Mouse (Mus musculus): ENCODE measurements around the gene Mbnl1. TPM values are rescaled to one million over a fixed set of nuclear protein-coding genes. Genes with fewer than 3 reads are reported as not detected.
"Not testable (repeated sequence)": the region's sequence is repeated elsewhere in the genome, so short reads cannot be mapped to it uniquely, and the experiment has no call there.

Mbnl1 gene
- polyA plus RNA-seq, 1 experiment from 2014 or later: 68.8 TPM

GRCm38 (mm10) chr3:60481740-60482399, 9.2 kb downstream of the Mbnl1 start:
- Histone ChIP-seq H3K9me3 (replicated peaks; ENCODE audit: control insufficient read depth, low read length) (no peaks in the 10 kb centered on the region), H3K27ac (replicated peaks; ENCODE audit: low read depth, low read length) (no peak overlapping the region), H3K4me2 (ENCODE audit: low read depth, low read length) (no peak overlapping the region), H3K4me1 (ENCODE audit: control insufficient read depth, insufficient read depth, low read length) (no peaks in the 10 kb centered on the region), H3K27me3 (ENCODE audit: control insufficient read depth, insufficient read depth, low read length) (no peaks in the 10 kb centered on the region), H3K9ac (replicated peaks; ENCODE audit: low read length) (no peak overlapping the region), H3K4me3 (ENCODE audit: low read depth, low read length) (no peak overlapping the region), H3K36me3 (replicated peaks; ENCODE audit: control insufficient read depth, insufficient read depth, low read depth, low read length) (no peaks in the 10 kb centered on the region)
- DNase-seq (ENCODE audit: low spot score) (no peak), ATAC-seq (replicated peaks; ENCODE audit: insufficient number of reproducible peaks, low FRiP score, low TSS enrichment, low read depth) (no peak)
- 85% methylated on average over 2 of the region's 2 CpGs for WGBS

- Histone ChIP-seq H3K9me3 (replicated peaks; ENCODE audit: control insufficient read depth, low read length) (no peaks in the 10 kb centered on the region), H3K27ac (replicated peaks; ENCODE audit: low read depth, low read length) (no peak overlapping the region), H3K36me3 (replicated peaks; ENCODE audit: control insufficient read depth, insufficient read depth, low read depth, low read length) (no peaks in the 10 kb centered on the region), H3K9ac (replicated peaks; ENCODE audit: low read length) (no peak overlapping the region), H3K27me3 (ENCODE audit: control insufficient read depth, insufficient read depth, low read length) (no peaks in the 10 kb centered on the region), H3K4me2 (ENCODE audit: low read depth, low read length) (no peak overlapping the region), H3K4me1 (ENCODE audit: control insufficient read depth, insufficient read depth, low read length) (no peaks in the 10 kb centered on the region), H3K4me3 (ENCODE audit: low read depth, low read length) (no peak overlapping the region)
- ATAC-seq (replicated peaks; ENCODE audit: insufficient number of reproducible peaks, low FRiP score, low TSS enrichment, low read depth): no peak
- no peak for DNase-seq (ENCODE audit: low spot score)
Measured at GRCm38 (mm10) chr3:60483305-60483704, 10.7 kb downstream of the Mbnl1 start.

- H3K36me3 ChIP-seq (replicated peaks; ENCODE audit: control insufficient read depth, insufficient read depth, low read depth, low read length): no peaks in the 10 kb centered on the region
- H3K4me1 ChIP-seq (ENCODE audit: control insufficient read depth, insufficient read depth, low read length): no peaks in the 10 kb centered on the region
- DNase-seq (ENCODE audit: low spot score): no peak
- 84% methylated on average over 4 of the region's 4 CpGs for WGBS
- H3K9me3 ChIP-seq (replicated peaks; ENCODE audit: control insufficient read depth, low read length): no peaks in the 10 kb centered on the region
- no peak overlapping the region for H3K4me3 ChIP-seq (ENCODE audit: low read depth, low read length)
- H3K9ac ChIP-seq (replicated peaks; ENCODE audit: low read length): no peak overlapping the region
- ATAC-seq (replicated peaks; ENCODE audit: insufficient number of reproducible peaks, low FRiP score, low TSS enrichment, low read depth): no peak
- H3K4me2 ChIP-seq (ENCODE audit: low read depth, low read length): no peak overlapping the region
- H3K27me3 ChIP-seq (ENCODE audit: control insufficient read depth, insufficient read depth, low read length): no peaks in the 10 kb centered on the region
- no peak overlapping the region for H3K27ac ChIP-seq (replicated peaks; ENCODE audit: low read depth, low read length)
Measured at GRCm38 (mm10) chr3:60485987-60486712, 13.5 kb downstream of the Mbnl1 start.

GRCm38 (mm10) chr3:60486713-60487170, 14.1 kb downstream of the Mbnl1 start:
- Histone ChIP-seq H3K4me3 (ENCODE audit: low read depth, low read length) (no peak overlapping the region), H3K36me3 (replicated peaks; ENCODE audit: control insufficient read depth, insufficient read depth, low read depth, low read length) (no peaks in the 10 kb centered on the region), H3K9me3 (replicated peaks; ENCODE audit: control insufficient read depth, low read length) (no peaks in the 10 kb centered on the region), H3K9ac (replicated peaks; ENCODE audit: low read length) (no peak overlapping the region), H3K27me3 (ENCODE audit: control insufficient read depth, insufficient read depth, low read length) (no peaks in the 10 kb centered on the region), H3K27ac (replicated peaks; ENCODE audit: low read depth, low read length) (no peak overlapping the region), H3K4me1 (ENCODE audit: control insufficient read depth, insufficient read depth, low read length) (no peaks in the 10 kb centered on the region), H3K4me2 (ENCODE audit: low read depth, low read length) (no peak overlapping the region)
- no peak for ATAC-seq (replicated peaks; ENCODE audit: insufficient number of reproducible peaks, low FRiP score, low TSS enrichment, low read depth)
- DNase-seq (ENCODE audit: low spot score): no peak
- 80% methylated on average over 3 of the region's 3 CpGs for whole genome bisulfite sequencing

GRCm38 (mm10) chr3:60489509-60489908, 16.9 kb downstream of the Mbnl1 start:
- WGBS: 96% methylated on average over 6 of the region's 6 CpGs
- no peaks in the 10 kb centered on the region for H3K36me3 ChIP-seq (replicated peaks; ENCODE audit: control insufficient read depth, insufficient read depth, low read depth, low read length)
- H3K4me1 ChIP-seq (ENCODE audit: control insufficient read depth, insufficient read depth, low read length): no peaks in the 10 kb centered on the region
- H3K27me3 ChIP-seq (ENCODE audit: control insufficient read depth, insufficient read depth, low read length): no peaks in the 10 kb centered on the region
- DNase-seq (ENCODE audit: low spot score): no peak
- no peak overlapping the region for H3K4me3 ChIP-seq (ENCODE audit: low read depth, low read length)
- no peak for ATAC-seq (replicated peaks; ENCODE audit: insufficient number of reproducible peaks, low FRiP score, low TSS enrichment, low read depth)
- H3K4me2 ChIP-seq (ENCODE audit: low read depth, low read length): no peak overlapping the region
- H3K9me3 ChIP-seq (replicated peaks; ENCODE audit: control insufficient read depth, low read length): no peaks in the 10 kb centered on the region
- no peak overlapping the region for H3K9ac ChIP-seq (replicated peaks; ENCODE audit: low read length)
- H3K27ac ChIP-seq (replicated peaks; ENCODE audit: low read depth, low read length): no peak overlapping the region

GRCm38 (mm10) chr3:60494774-60495535, 22.3 kb downstream of the Mbnl1 start:
- not testable (repeated sequence) for H3K9me3 ChIP-seq (replicated peaks; ENCODE audit: control insufficient read depth, low read length); DNase-seq (ENCODE audit: low spot score); H3K27me3 ChIP-seq (ENCODE audit: control insufficient read depth, insufficient read depth, low read length); H3K4me2 ChIP-seq (ENCODE audit: low read depth, low read length); H3K4me3 ChIP-seq (ENCODE audit: low read depth, low read length); H3K36me3 ChIP-seq (replicated peaks; ENCODE audit: control insufficient read depth, insufficient read depth, low read depth, low read length); ATAC-seq (replicated peaks; ENCODE audit: insufficient number of reproducible peaks, low FRiP score, low TSS enrichment, low read depth); H3K27ac ChIP-seq (replicated peaks; ENCODE audit: low read depth, low read length); H3K4me1 ChIP-seq (ENCODE audit: control insufficient read depth, insufficient read depth, low read length); H3K9ac ChIP-seq (replicated peaks; ENCODE audit: low read length)
- WGBS: 65% methylated on average over 8 of the region's 16 CpGs

GRCm38 (mm10) chr3:60496197-60496596, 23.6 kb downstream of the Mbnl1 start:
- no peak for ATAC-seq (replicated peaks; ENCODE audit: insufficient number of reproducible peaks, low FRiP score, low TSS enrichment, low read depth)
- H3K9me3 ChIP-seq (replicated peaks; ENCODE audit: control insufficient read depth, low read length): no peaks in the 10 kb centered on the region
- DNase-seq (ENCODE audit: low spot score): no peak
- H3K9ac ChIP-seq (replicated peaks; ENCODE audit: low read length): no peak overlapping the region
- no peaks in the 10 kb centered on the region for H3K4me1 ChIP-seq (ENCODE audit: control insufficient read depth, insufficient read depth, low read length)
- H3K4me2 ChIP-seq (ENCODE audit: low read depth, low read length): no peak overlapping the region
- H3K4me3 ChIP-seq (ENCODE audit: low read depth, low read length): no peak overlapping the region
- 70% methylated on average over 5 of the region's 5 CpGs for WGBS
- no peaks in the 10 kb centered on the region for H3K27me3 ChIP-seq (ENCODE audit: control insufficient read depth, insufficient read depth, low read length)
- no peak overlapping the region for H3K27ac ChIP-seq (replicated peaks; ENCODE audit: low read depth, low read length)
- H3K36me3 ChIP-seq (replicated peaks; ENCODE audit: control insufficient read depth, insufficient read depth, low read depth, low read length): no peaks in the 10 kb centered on the region

GRCm38 (mm10) chr3:60498151-60498550, 25.5 kb downstream of the Mbnl1 start:
- no peak overlapping the region for H3K4me2 ChIP-seq (ENCODE audit: low read depth, low read length)
- DNase-seq (ENCODE audit: low spot score) (no peak), ATAC-seq (replicated peaks; ENCODE audit: insufficient number of reproducible peaks, low FRiP score, low TSS enrichment, low read depth) (no peak)
- 90% methylated on average over 2 of the region's 2 CpGs for WGBS
- no peaks in the 10 kb centered on the region for H3K4me1 ChIP-seq (ENCODE audit: control insufficient read depth, insufficient read depth, low read length)
- H3K9ac ChIP-seq (replicated peaks; ENCODE audit: low read length): no peak overlapping the region
- H3K4me3 ChIP-seq (ENCODE audit: low read depth, low read length): no peak overlapping the region
- no peaks in the 10 kb centered on the region for H3K27me3 ChIP-seq (ENCODE audit: control insufficient read depth, insufficient read depth, low read length)
- no peak overlapping the region for H3K27ac ChIP-seq (replicated peaks; ENCODE audit: low read depth, low read length)
- H3K36me3 ChIP-seq (replicated peaks; ENCODE audit: control insufficient read depth, insufficient read depth, low read depth, low read length): no peaks in the 10 kb centered on the region
- H3K9me3 ChIP-seq (replicated peaks; ENCODE audit: control insufficient read depth, low read length): no peaks in the 10 kb centered on the region
